Mouse (Mus musculus) midbrain, embryonic 15.5 days (tissue): ENCODE data around the gene Upk3a. TPM values are rescaled to one million over a fixed set of nuclear protein-coding genes. Genes with fewer than 3 reads are reported as not detected.
"Not testable (repeated sequence)": the region's sequence is repeated elsewhere in the genome, so short reads cannot be mapped to it uniquely, and the experiment has no call there.

Source experiments
- ATAC-seq: fragments of 200-750 bp; cut with Nextera tagmentation; replicated peaks from 2 replicates; pipeline ENCODE4 v1.8.0; 2017; ENCODE audit warnings: moderate TSS enrichment
- H3K27ac ChIP-seq: fragments of 300-500 bp; sonication (generic); 2 replicates; pipeline ENCODE4 v1.5.1; 2015; ENCODE audit warnings: mild to moderate bottlenecking, inconsistent platforms
- H3K27me3 ChIP-seq: fragments of 300-500 bp; sonication (generic); replicated peaks from 2 replicates; pipeline ENCODE4 v1.6.1; 2015; ENCODE audit warnings: inconsistent platforms
- H3K36me3 ChIP-seq: fragments of 300-500 bp; sonication (generic); replicated peaks from 2 replicates; pipeline ENCODE4 v1.6.1; 2015; ENCODE audit warnings: inconsistent platforms
- H3K4me1 ChIP-seq: fragments of 300-500 bp; sonication (generic); 2 replicates; pipeline ENCODE4 v1.6.1; 2015; ENCODE audit warnings: inconsistent platforms
- H3K4me2 ChIP-seq: fragments of 300-500 bp; sonication (generic); 2 replicates; pipeline ENCODE4 v1.6.1; 2015; ENCODE audit warnings: inconsistent platforms, mild to moderate bottlenecking, moderate library complexity
- H3K4me3 ChIP-seq: fragments of 300-500 bp; sonication (generic); 2 replicates; pipeline ENCODE4 v1.5.1; 2015; ENCODE audit warnings: mild to moderate bottlenecking, inconsistent platforms
- H3K9ac ChIP-seq: fragments of 300-500 bp; sonication (generic); 2 replicates; pipeline ENCODE4 v1.6.1; 2015; ENCODE audit warnings: mild to moderate bottlenecking, inconsistent platforms
- H3K9me3 ChIP-seq: fragments of 300-500 bp; sonication (generic); 2 replicates; pipeline ENCODE4 v1.6.1; 2016; ENCODE audit warnings: inconsistent platforms
- WGBS: fragments of 180-500 bp; shearing (Covaris S2); methylation state at CpG from one replicate; pipeline ENCODE4 v1.1.7; 2015; ENCODE audit warnings: mixed read lengths; 5-methylcytosine and 5-hydroxymethylcytosine counted together
- polyA plus RNA-seq: library from polyadenylated mRNA; unstranded; fragments of >200 nt; fragmentation: Nextera tagmentation; extraction: Ambion mirVana; gene quantifications from 2 replicates; pipeline ENCODE4 v1.2.1, GENCODE M21; 2015

Gene Upk3a
- polyA plus RNA-seq, 1 experiment from 2014 or later: 0.83 TPM

- Histone ChIP-seq H3K9ac (no peak overlapping the region), H3K4me2 (no peak overlapping the region), H3K9me3 (no peaks in the 10 kb centered on the region), H3K36me3 (no peaks in the 10 kb centered on the region), H3K4me3 (no peak overlapping the region), H3K27me3 (peaks cover 3% of the 10 kb centered on the region; the same call in 1 of the 2 replicates), H3K27ac (no peak overlapping the region), H3K4me1 (peaks cover 13% of the 10 kb centered on the region)
- no peak for ATAC-seq
- 57% methylated on average over 2 of the region's 2 CpGs for WGBS
These were observed 4.3 kb upstream of the Upk3a start for GRCm38 (mm10) chr15:85012662-85013054.

GRCm38 (mm10) chr15:85015771-85016170 is 1.2 kb upstream of the Upk3a start:
- Histone ChIP-seq H3K27me3 (peaks cover 3% of the 10 kb centered on the region; the same call in 1 of the 2 replicates), H3K9me3 (no peaks in the 10 kb centered on the region), H3K4me2 (no peak overlapping the region), H3K4me3 (no peak overlapping the region), H3K9ac (no peak overlapping the region), H3K4me1 (peaks cover 13% of the 10 kb centered on the region), H3K36me3 (no peaks in the 10 kb centered on the region), H3K27ac (no peak overlapping the region)
- no peak for ATAC-seq
- 82% methylated on average over 11 of the region's 11 CpGs for WGBS

- Histone ChIP-seq H3K9ac (no peak overlapping the region), H3K27ac (no peak overlapping the region), H3K27me3 (peaks cover 2% of the 10 kb centered on the region; the same call in 1 of the 2 replicates), H3K4me2 (no peak overlapping the region), H3K4me1 (peaks cover 2% of the 10 kb centered on the region), H3K4me3 (no peak overlapping the region), H3K36me3 (no peaks in the 10 kb centered on the region), H3K9me3 (no peaks in the 10 kb centered on the region)
- WGBS: 77% methylated on average over 4 of the region's 4 CpGs
- no peak for ATAC-seq
These were observed 5.3 kb downstream of the Upk3a start for GRCm38 (mm10) chr15:85022211-85022610.

- 83% methylated on average over 4 of the region's 4 CpGs for WGBS
- no peaks in the 10 kb centered on the region for H3K27me3 ChIP-seq
- H3K36me3 ChIP-seq: no peaks in the 10 kb centered on the region
- no peaks in the 10 kb centered on the region for H3K4me1 ChIP-seq
- H3K4me3 ChIP-seq: no peak overlapping the region
- H3K9me3 ChIP-seq: no peaks in the 10 kb centered on the region
- no peak overlapping the region for H3K9ac ChIP-seq
- no peak overlapping the region for H3K4me2 ChIP-seq
- ATAC-seq: no peak
- no peak overlapping the region for H3K27ac ChIP-seq
These were observed 9.3 kb downstream of the Upk3a start for GRCm38 (mm10) chr15:85026197-85026596.

- Histone ChIP-seq H3K9ac (no peak overlapping the region), H3K4me1 (no peaks in the 10 kb centered on the region), H3K9me3 (no peaks in the 10 kb centered on the region), H3K4me2 (no peak overlapping the region), H3K36me3 (no peaks in the 10 kb centered on the region), H3K4me3 (no peak overlapping the region), H3K27me3 (no peaks in the 10 kb centered on the region), H3K27ac (no peak overlapping the region)
- whole genome bisulfite sequencing: 33% methylated on average over 4 of the region's 4 CpGs
- no peak for ATAC-seq
These were observed 10.8 kb downstream of the Upk3a start for GRCm38 (mm10) chr15:85027740-85028139.

GRCm38 (mm10) chr15:85028648-85029047 is 11.7 kb downstream of the Upk3a start, which contains the start of gene Fam118a:
Gene Fam118a (plus strand): TSS chr15:85028948.
- H3K9me3 ChIP-seq, H3K4me1 ChIP-seq, H3K27ac ChIP-seq, H3K27me3 ChIP-seq, H3K9ac ChIP-seq, H3K4me2 ChIP-seq, H3K36me3 ChIP-seq, ATAC-seq, H3K4me3 ChIP-seq: not testable (repeated sequence)
- 72% methylated on average over 1 of the region's 1 CpGs for WGBS

GRCm38 (mm10) chr15:85030643-85031042 is 13.7 kb downstream of the Upk3a start:
- WGBS: 83% methylated on average over 1 of the region's 1 CpGs
- not testable (repeated sequence) for H3K27me3 ChIP-seq, H3K27ac ChIP-seq, H3K36me3 ChIP-seq, H3K4me1 ChIP-seq, H3K9ac ChIP-seq, H3K9me3 ChIP-seq, H3K4me3 ChIP-seq, ATAC-seq, H3K4me2 ChIP-seq

- H3K36me3 ChIP-seq: no peaks in the 10 kb centered on the region
- no peak for ATAC-seq
- H3K27me3 ChIP-seq: no peaks in the 10 kb centered on the region
- no peak overlapping the region for H3K9ac ChIP-seq
- 76% methylated on average over 3 of the region's 3 CpGs for WGBS
- H3K4me2 ChIP-seq: no peak overlapping the region
- no peaks in the 10 kb centered on the region for H3K9me3 ChIP-seq
- no peak overlapping the region for H3K4me3 ChIP-seq
- H3K4me1 ChIP-seq: peaks cover 7% of the 10 kb centered on the region; the same call in 1 of the 2 replicates
- H3K27ac ChIP-seq: no peak overlapping the region
These were observed 14.9 kb downstream of the Upk3a start for GRCm38 (mm10) chr15:85031866-85032265.

- H3K36me3 ChIP-seq: not testable (repeated sequence)
These were observed 17.0 kb downstream of the Upk3a start for GRCm38 (mm10) chr15:85033916-85034315.

GRCm38 (mm10) chr15:85036566-85037342 is 19.8 kb downstream of the Upk3a start:
- peak overlapping the region; percentile 61 for H3K27ac ChIP-seq
- WGBS: 1% methylated on average over 64 of the region's 75 CpGs

More at GRCm38 (mm10) chr15:85033916-85034315, 17.0 kb downstream of the Upk3a start:
- H3K27ac ChIP-seq, H3K27me3 ChIP-seq, ATAC-seq, H3K9me3 ChIP-seq, H3K4me3 ChIP-seq, H3K4me2 ChIP-seq, H3K9ac ChIP-seq: not testable (repeated sequence)
- WGBS: 50% methylated on average over 7 of the region's 7 CpGs
- peaks cover 24% of the 10 kb centered on the region for H3K4me1 ChIP-seq

GRCm38 (mm10) chr15:85037343-85037690 is 20.4 kb downstream of the Upk3a start:
- Histone ChIP-seq H3K9ac (peak overlapping the region; percentile 72), H3K27ac (peak overlapping the region; percentile 61)

More at GRCm38 (mm10) chr15:85036566-85037342, 19.8 kb downstream of the Upk3a start:
- Histone ChIP-seq H3K9me3 (no peaks in the 10 kb centered on the region), H3K4me2 (peak overlapping the region; percentile 78), H3K4me3 (peak overlapping the region; percentile 68), H3K9ac (peak overlapping the region; percentile 72), H3K4me1 (peaks cover 36% of the 10 kb centered on the region), H3K27me3 (no peaks in the 10 kb centered on the region), H3K36me3 (no peaks in the 10 kb centered on the region)
- peak; percentile 95 for ATAC-seq

GRCm38 (mm10) chr15:85041546-85042225 is 24.7 kb downstream of the Upk3a start:
- Histone ChIP-seq H3K27me3 (no peaks in the 10 kb centered on the region), H3K27ac (peak overlapping the region; percentile 78), H3K4me3 (no peak overlapping the region), H3K4me2 (0 out of 2 replicates have a peak overlapping the region, but pooled peaks have one; percentile 11), H3K9me3 (no peaks in the 10 kb centered on the region), H3K36me3 (0 out of 2 replicates have a peak, but pooled peaks cover 2% of the 10 kb centered on the region), H3K4me1 (peaks cover 48% of the 10 kb centered on the region), H3K9ac (no peak overlapping the region)
- 63% methylated on average over 10 of the region's 10 CpGs for WGBS
- ATAC-seq: no peak

More at GRCm38 (mm10) chr15:85037343-85037690, 20.4 kb downstream of the Upk3a start:
- ATAC-seq: no peak
- H3K4me2 ChIP-seq: peak overlapping the region; percentile 78
- WGBS: 8% methylated on average over 8 of the region's 8 CpGs
- H3K4me1 ChIP-seq: peaks cover 42% of the 10 kb centered on the region
- H3K4me3 ChIP-seq: peak overlapping the region; percentile 68
- H3K27me3 ChIP-seq: no peaks in the 10 kb centered on the region
- no peaks in the 10 kb centered on the region for H3K9me3 ChIP-seq
- no peaks in the 10 kb centered on the region for H3K36me3 ChIP-seq
